Mouse (Mus musculus): ENCODE measurements around the gene Hsd11b1. TPM values are rescaled to one million over a fixed set of nuclear protein-coding genes. Genes with fewer than 3 reads are reported as not detected.

Hsd11b1 gene
- total and polyA plus RNA-seq, 3 experiments = not detected

GRCm38 (mm10) chr1:193226114-193226513, 37.8 kb downstream of the Hsd11b1 start:
- Histone ChIP-seq H3K27ac (ENCODE audit: control insufficient read depth, low read depth, low read length) (no peak overlapping the region), H3K4me1 (ENCODE audit: control insufficient read depth in 1 of 2, insufficient read depth in 2 of 2, low read length in 2 of 2) (no peaks in the 10 kb centered on the region), H3K4me3 (ENCODE audit: control insufficient read depth in 1 of 2, insufficient read depth in 1 of 2, low read depth in 2 of 2, low read length in 2 of 2) (no peak overlapping the region), H3K36me3 (ENCODE audit: control insufficient read depth in 1 of 2, insufficient read depth in 2 of 2, low read length in 2 of 2) (no peaks in the 10 kb centered on the region), H3K79me2 (ENCODE audit: control insufficient read depth, insufficient read depth, low read length, poor library complexity) (no peaks in the 10 kb centered on the region), H3K9me3 (replicated peaks; ENCODE audit: insufficient read depth, low read length) (no peaks in the 10 kb centered on the region), H3K27me3 (ENCODE audit: control insufficient read depth in 1 of 2, insufficient read depth in 2 of 2, low read length in 2 of 2) (peaks cover 0 to 9% of the 10 kb centered on the region in 2 experiments; a peak in 3 of 4 replicates), H3K9ac (ENCODE audit: control insufficient read depth, low read depth, low read length, poor library complexity, severe bottlenecking) (no peak overlapping the region)
- no peak for TF ChIP-seq SIN3A (IDR thresholded peaks at IDR 0.05; ENCODE audit: low read length)
- TF ChIP-seq GABPA (IDR thresholded peaks at IDR 0.05; ENCODE audit: low read depth, low read length) = no peak
- TF ChIP-seq TCF12 (IDR thresholded peaks at IDR 0.05; ENCODE audit: low read depth, low read length) = no peak
- no peak for TF ChIP-seq MEF2A (IDR thresholded peaks at IDR 0.05; ENCODE audit: extremely low read depth, insufficient replicate concordance, low read depth, low read length, poor library complexity, severe bottlenecking)
- TF ChIP-seq ZKSCAN1 (IDR thresholded peaks at IDR 0.05; ENCODE audit: low read depth, low read length) = no peak
- TF ChIP-seq MAFK (IDR thresholded peaks at IDR 0.05; ENCODE audit: borderline replicate concordance, low read depth, low read length) = no peak
- TF ChIP-seq MXI1 (IDR thresholded peaks at IDR 0.05; ENCODE audit: low read depth, low read length) = no peak
- TF ChIP-seq BHLHE40 (IDR thresholded peaks at IDR 0.05; ENCODE audit: borderline replicate concordance, low read depth, low read length) = no peak
- no peak for TF ChIP-seq MAX (IDR thresholded peaks at IDR 0.05; ENCODE audit: low read length)
- TF ChIP-seq ZMIZ1 (IDR thresholded peaks at IDR 0.05; ENCODE audit: low read depth, low read length) = no peak
- TF ChIP-seq POLR2A (IDR thresholded peaks at IDR 0.05; ENCODE audit: control insufficient read depth in 1 of 2, insufficient read depth in 1 of 2, low read depth in 1 of 2, low read length in 2 of 2, poor library complexity in 1 of 2) = no peak
- no peak for TF ChIP-seq RAD21 (IDR thresholded peaks at IDR 0.05; ENCODE audit: low read depth, low read length)
- no peak for DNase-seq (ENCODE audit: low read depth, low spot score)

- H3K27ac ChIP-seq (ENCODE audit: control insufficient read depth, low read depth, low read length) = no peak overlapping the region
- no peaks in the 10 kb centered on the region for H3K4me1 ChIP-seq (ENCODE audit: control insufficient read depth in 1 of 2, insufficient read depth in 2 of 2, low read length in 2 of 2)
Observed at GRCm38 (mm10) chr1:193225531-193225930, 38.3 kb downstream of the Hsd11b1 start.

More at GRCm38 (mm10) chr1:193225531-193225930, 38.3 kb downstream of the Hsd11b1 start:
- Histone ChIP-seq H3K9ac (ENCODE audit: control insufficient read depth, low read depth, low read length, poor library complexity, severe bottlenecking) (no peak overlapping the region), H3K9me3 (replicated peaks; ENCODE audit: insufficient read depth, low read length) (no peaks in the 10 kb centered on the region), H3K4me3 (ENCODE audit: control insufficient read depth in 1 of 2, insufficient read depth in 1 of 2, low read depth in 2 of 2, low read length in 2 of 2) (no peak overlapping the region), H3K79me2 (ENCODE audit: control insufficient read depth, insufficient read depth, low read length, poor library complexity) (no peaks in the 10 kb centered on the region), H3K36me3 (ENCODE audit: control insufficient read depth in 1 of 2, insufficient read depth in 2 of 2, low read length in 2 of 2) (no peaks in the 10 kb centered on the region), H3K27me3 (ENCODE audit: control insufficient read depth in 1 of 2, insufficient read depth in 2 of 2, low read length in 2 of 2) (peaks cover 0 to 9% of the 10 kb centered on the region in 2 experiments; a peak in 3 of 4 replicates)
- TF ChIP-seq TCF12 (IDR thresholded peaks at IDR 0.05; ENCODE audit: low read depth, low read length) (no peak), ELF1 (IDR thresholded peaks at IDR 0.05; ENCODE audit: low read depth, low read length) (no peak), NRF1 (IDR thresholded peaks at IDR 0.05; ENCODE audit: insufficient read depth, low read depth, low read length, poor library complexity, severe bottlenecking) (no peak), POLR2AphosphoS5 (IDR thresholded peaks at IDR 0.05; ENCODE audit: borderline replicate concordance, low read depth, low read length) (no peak), E2F4 (IDR thresholded peaks at IDR 0.05; ENCODE audit: borderline replicate concordance, low read depth, low read length) (no peak), KAT2A (conservative IDR thresholded peaks at IDR 0.05; ENCODE audit: low read depth, low read length) (no peak), CTCF (IDR thresholded peaks at IDR 0.05 in 2 of 3, conservative IDR thresholded peaks at IDR 0.05 in 1 of 3; ENCODE audit: control insufficient read depth in 1 of 3, insufficient read depth in 1 of 3, low read depth in 2 of 3, low read length in 3 of 3, poor library complexity in 1 of 3, severe bottlenecking in 1 of 3) (no peak), MXI1 (IDR thresholded peaks at IDR 0.05; ENCODE audit: low read depth, low read length) (no peak), MAZ (IDR thresholded peaks at IDR 0.05; ENCODE audit: low read depth, low read length) (no peak), TAL1 (IDR thresholded peaks at IDR 0.05; ENCODE audit: low read length) (no peak), ZNF384 (IDR thresholded peaks at IDR 0.05; ENCODE audit: low read depth, low read length) (no peak), GATA1 (IDR thresholded peaks at IDR 0.05; ENCODE audit: low read depth, low read length) (no peak), NELFE (IDR thresholded peaks at IDR 0.05; ENCODE audit: low read depth, low read length) (no peak), MAX (IDR thresholded peaks at IDR 0.05; ENCODE audit: low read length) (no peak), USF2 (IDR thresholded peaks at IDR 0.05; ENCODE audit: borderline replicate concordance in 1 of 2, insufficient read depth in 1 of 2, low read depth in 1 of 2, low read length in 2 of 2) (no peak), UBTF (IDR thresholded peaks at IDR 0.05; ENCODE audit: borderline replicate concordance, insufficient read depth, low read depth, low read length) (no peak)
- DNase-seq (ENCODE audit: low read depth, low spot score) = no peak

Measured in MEL (cell line).